Mouse (Mus musculus): ENCODE data around the gene Ccdc102a.

Gene Ccdc102a

GRCm38 (mm10) chr8:94919256-94919655 lies 1.4 kb upstream of the Ccdc102a start:
- no peak for DNase-seq (ENCODE audit: low spot score)

- DNase-seq (ENCODE audit: low spot score): peak; percentile 90
These were observed 546 bp downstream of the Ccdc102a start for GRCm38 (mm10) chr8:94917352-94917751.

- DNase-seq (ENCODE audit: low spot score): no peak
These were observed 956 bp downstream of the Ccdc102a start for GRCm38 (mm10) chr8:94916960-94917324.

GRCm38 (mm10) chr8:94916311-94916959 lies 1.5 kb downstream of the Ccdc102a start:
- no peak for DNase-seq (ENCODE audit: low spot score)

- DNase-seq (ENCODE audit: low spot score): no peak
These were observed 3.2 kb downstream of the Ccdc102a start for GRCm38 (mm10) chr8:94914701-94915101.

- DNase-seq (ENCODE audit: low spot score): no peak
These were observed 3.6 kb downstream of the Ccdc102a start for GRCm38 (mm10) chr8:94914256-94914655.

GRCm38 (mm10) chr8:94913061-94913660 lies 4.7 kb downstream of the Ccdc102a start:
- DNase-seq (ENCODE audit: low spot score): no peak

GRCm38 (mm10) chr8:94908847-94909246 lies 9.1 kb downstream of the Ccdc102a start:
- peak; percentile 52 for DNase-seq (ENCODE audit: low spot score)

GRCm38 (mm10) chr8:94907591-94908300 lies 10.2 kb downstream of the Ccdc102a start:
- DNase-seq (ENCODE audit: low spot score): no peak

- peak; percentile 73 for DNase-seq (ENCODE audit: low spot score)
These were observed 13.3 kb downstream of the Ccdc102a start for GRCm38 (mm10) chr8:94904450-94905175.

- DNase-seq (ENCODE audit: low spot score): no peak
These were observed 14.2 kb downstream of the Ccdc102a start for GRCm38 (mm10) chr8:94903709-94904108.

- DNase-seq (ENCODE audit: low spot score): no peak
These were observed 16.9 kb downstream of the Ccdc102a start for GRCm38 (mm10) chr8:94901031-94901430.

- DNase-seq (ENCODE audit: low spot score): no peak
These were observed 17.3 kb downstream of the Ccdc102a start for GRCm38 (mm10) chr8:94900617-94901016.

- no peak for DNase-seq (ENCODE audit: low spot score)
These were observed 18.6 kb downstream of the Ccdc102a start for GRCm38 (mm10) chr8:94899262-94899661.

- DNase-seq (ENCODE audit: low spot score): no peak
These were observed 25.0 kb downstream of the Ccdc102a start for GRCm38 (mm10) chr8:94892917-94893316.

- no peak for DNase-seq (ENCODE audit: low spot score)
These were observed 29.4 kb downstream of the Ccdc102a start for GRCm38 (mm10) chr8:94888383-94889036.

GRCm38 (mm10) chr8:94880742-94881141 lies 37.2 kb downstream of the Ccdc102a start:
- DNase-seq (ENCODE audit: low spot score): no peak

GRCm38 (mm10) chr8:94876820-94877219 lies 41.1 kb downstream of the Ccdc102a start:
- no peak for DNase-seq (ENCODE audit: low spot score)

- DNase-seq (ENCODE audit: low spot score): peak; percentile 81
These were observed 41.6 kb downstream of the Ccdc102a start, which contains the start of gene Dok4 for GRCm38 (mm10) chr8:94876197-94876730. Gene Dok4, minus strand, starts transcription at chr8:94876330.

GRCm38 (mm10) chr8:94875871-94876150 lies 42.1 kb downstream of the Ccdc102a start:
- DNase-seq (ENCODE audit: low spot score): no peak

GRCm38 (mm10) chr8:94875096-94875870 lies 42.6 kb downstream of the Ccdc102a start:
- DNase-seq (ENCODE audit: low spot score): no peak
